Mouse (Mus musculus) lung, embryonic 16.5 days (tissue): ENCODE data around the gene Olfr716. TPM values are rescaled to one million over a fixed set of nuclear protein-coding genes. Genes with fewer than 3 reads are reported as not detected.
"Not testable (repeated sequence)": the region's sequence is repeated elsewhere in the genome, so short reads cannot be mapped to it uniquely, and the experiment has no call there.

Experiments
- ATAC-seq: fragments of 200-750 bp; cut with Nextera tagmentation; 2 replicates; pipeline ENCODE4 v1.8.0; 2017; ENCODE audit warnings: low read depth, mild to moderate bottlenecking, moderate library complexity
- H3K27ac ChIP-seq: fragments of 300-500 bp; sonication (generic); 2 replicates; pipeline ENCODE4 v1.5.1; 2014; ENCODE audit warnings: mild to moderate bottlenecking, control low read depth, low read length
- H3K27me3 ChIP-seq: fragments of 300-500 bp; sonication (generic); 2 replicates; pipeline ENCODE4 v1.6.1; 2014; ENCODE audit warnings: low read depth, low read length, mixed read lengths; ENCODE audit not compliant: control insufficient read depth, insufficient read depth
- H3K36me3 ChIP-seq: fragments of 300-500 bp; sonication (generic); 2 replicates; pipeline ENCODE4 v1.6.1; 2014; ENCODE audit warnings: low read length; ENCODE audit not compliant: control insufficient read depth, insufficient read depth
- H3K4me1 ChIP-seq: fragments of 300-500 bp; sonication (generic); replicated peaks from 2 replicates; pipeline ENCODE4 v1.6.1; 2014; ENCODE audit warnings: low read length, mixed read lengths; ENCODE audit not compliant: control insufficient read depth, insufficient read depth
- H3K4me2 ChIP-seq: fragments of 300-500 bp; sonication (generic); 2 replicates; pipeline ENCODE4 v1.6.1; 2014; ENCODE audit warnings: low read depth, low read length, control low read depth
- H3K4me3 ChIP-seq: fragments of 300-500 bp; sonication (generic); 2 replicates; pipeline ENCODE4 v1.5.1; 2014; ENCODE audit warnings: mild to moderate bottlenecking, low read length, control low read depth
- H3K9ac ChIP-seq: fragments of 300-500 bp; sonication (generic); 2 replicates; pipeline ENCODE4 v1.6.1; 2014; ENCODE audit warnings: low read length, control low read depth
- H3K9me3 ChIP-seq: fragments of 300-500 bp; sonication (generic); 2 replicates; pipeline ENCODE4 v1.6.1; 2016; ENCODE audit warnings: low read length; ENCODE audit not compliant: control insufficient read depth
- WGBS: fragments of 180-500 bp; shearing (Covaris S2); extraction: QIAGEN DNeasy Blood & Tissue Kit; methylation state at CpG from one replicate; pipeline ENCODE4 v1.1.7; 2014; 5-methylcytosine and 5-hydroxymethylcytosine counted together
- polyA plus RNA-seq: library from polyadenylated mRNA; unstranded; fragments of >200 nt; fragmentation: Nextera tagmentation; extraction: Ambion mirVana; gene quantifications from 2 replicates; pipeline ENCODE4 v1.2.1, GENCODE M21; 2015

Gene Olfr716
- not detected in 2 replicates for polyA plus RNA-seq

- 62% methylated on average over 2 of the region's 2 CpGs for WGBS
- not testable (repeated sequence) for H3K36me3 ChIP-seq, H3K4me3 ChIP-seq, H3K4me1 ChIP-seq, H3K4me2 ChIP-seq, H3K9ac ChIP-seq, H3K9me3 ChIP-seq, H3K27ac ChIP-seq, ATAC-seq, H3K27me3 ChIP-seq
Measured at GRCm38 (mm10) chr7:107138027-107138426, at the start of gene Olfr716. Gene Olfr716, plus strand, starts transcription at chr7:107138327.

GRCm38 (mm10) chr7:107092920-107093319, 45.2 kb upstream of the Olfr716 start, which contains the start of gene Olfr17:
Gene Olfr17, plus strand, starts transcription at chr7:107093220.
- no peak within 1 kb of the TSS for H3K27ac ChIP-seq
- 33% methylated on average over 1 of the region's 1 CpGs for WGBS
- H3K4me1 ChIP-seq = no peaks in the 10 kb centered on the region
- no peaks in the 10 kb centered on the region for H3K9me3 ChIP-seq
- H3K4me2 ChIP-seq = no peak within 1 kb of the TSS
- H3K4me3 ChIP-seq = no peak within 1 kb of the TSS
- H3K27me3 ChIP-seq = no peaks in the 10 kb centered on the region
- H3K9ac ChIP-seq = no peak within 1 kb of the TSS
- ATAC-seq = no peak
- no peaks in the 10 kb centered on the region for H3K36me3 ChIP-seq

- H3K36me3 ChIP-seq, H3K27ac ChIP-seq, H3K4me3 ChIP-seq, H3K4me2 ChIP-seq, H3K9me3 ChIP-seq, ATAC-seq, H3K27me3 ChIP-seq, H3K4me1 ChIP-seq, H3K9ac ChIP-seq: not testable (repeated sequence)
- WGBS = 80% methylated on average over 1 of the region's 2 CpGs
Measured at GRCm38 (mm10) chr7:107110269-107110668, 27.9 kb upstream of the Olfr716 start, which contains the start of gene Olfr715b. Gene Olfr715b, minus strand, starts transcription at chr7:107110369.

GRCm38 (mm10) chr7:107130983-107131382, 7.1 kb upstream of the Olfr716 start, which contains the start of gene Olfr715:
Gene Olfr715, minus strand, starts transcription at chr7:107131083.
- 69% methylated on average over 2 of the region's 3 CpGs for WGBS
- H3K4me2 ChIP-seq = not testable (repeated sequence)

GRCm38 (mm10) chr7:107166690-107167089, 28.6 kb downstream of the Olfr716 start, which contains the start of gene Nlrp14:
Gene Nlrp14, plus strand, starts transcription at chr7:107166990.
- 77% methylated on average over 10 of the region's 10 CpGs for WGBS
- Histone ChIP-seq H3K4me2 (no peak within 1 kb of the TSS), H3K27me3 (no peaks in the 10 kb centered on the region), H3K4me1 (no peaks in the 10 kb centered on the region), H3K36me3 (no peaks in the 10 kb centered on the region), H3K27ac (no peak within 1 kb of the TSS), H3K9me3 (no peaks in the 10 kb centered on the region), H3K9ac (no peak within 1 kb of the TSS), H3K4me3 (no peak within 1 kb of the TSS)
- ATAC-seq = no peak

More at GRCm38 (mm10) chr7:107130983-107131382, 7.1 kb upstream of the Olfr716 start, which contains the start of gene Olfr715:
- H3K27me3 ChIP-seq, H3K9me3 ChIP-seq, H3K9ac ChIP-seq, H3K4me3 ChIP-seq, H3K27ac ChIP-seq, H3K4me1 ChIP-seq, H3K36me3 ChIP-seq, ATAC-seq: not testable (repeated sequence)

- no peaks in the 10 kb centered on the region for H3K9me3 ChIP-seq
- no peak overlapping the region for H3K27ac ChIP-seq
- H3K27me3 ChIP-seq = no peaks in the 10 kb centered on the region
- no peaks in the 10 kb centered on the region for H3K4me1 ChIP-seq
- no peaks in the 10 kb centered on the region for H3K36me3 ChIP-seq
- no peak for ATAC-seq
- H3K9ac ChIP-seq = no peak overlapping the region
- H3K4me3 ChIP-seq = no peak overlapping the region
- no peak overlapping the region for H3K4me2 ChIP-seq
- WGBS = 27% methylated on average over 2 of the region's 2 CpGs
Measured at GRCm38 (mm10) chr7:107180406-107180805, 42.3 kb downstream of the Olfr716 start.

Other genes with a start within 250 kb of the Olfr716 start
- not detected in 2 replicates for gene Olfr707, start 237.1 kb upstream of the Olfr716 start, polyA plus RNA-seq
- gene Olfr1532-ps1, start 230.3 kb upstream of the Olfr716 start, polyA plus RNA-seq = not detected in 2 replicates
- not detected in 2 replicates for gene Olfr709-ps1, start 206.1 kb upstream of the Olfr716 start, polyA plus RNA-seq
- not detected in 2 replicates for gene Olfr710, start 190.0 kb upstream of the Olfr716 start, polyA plus RNA-seq
- gene Olfr6, start 174.4 kb upstream of the Olfr716 start, polyA plus RNA-seq = not detected in 2 replicates
- not detected in 2 replicates for gene Olfr711, start 162.9 kb upstream of the Olfr716 start, polyA plus RNA-seq
- gene Olfr2, start 132.3 kb upstream of the Olfr716 start, polyA plus RNA-seq = not detected in 2 replicates
- not detected in 2 replicates for gene Olfr713, start 107.2 kb upstream of the Olfr716 start, polyA plus RNA-seq
- not detected in 2 replicates for gene Olfr714, start 67.3 kb upstream of the Olfr716 start, polyA plus RNA-seq
- gene Olfr17, start 45.1 kb upstream of the Olfr716 start, polyA plus RNA-seq = not detected in 2 replicates
- gene Olfr715b, start 28.0 kb upstream of the Olfr716 start, polyA plus RNA-seq = not detected in 2 replicates
- gene Olfr715, start 7.2 kb upstream of the Olfr716 start, polyA plus RNA-seq = not detected in 2 replicates
- not detected in 2 replicates for gene Nlrp14, start 28.7 kb downstream of the Olfr716 start, polyA plus RNA-seq
- gene Rbmxl2, start 71.1 kb downstream of the Olfr716 start, polyA plus RNA-seq = not detected in 2 replicates
- gene Syt9, start 232.4 kb downstream of the Olfr716 start, polyA plus RNA-seq = 1.4 and 1.6 TPM in 2 replicates